Mouse (Mus musculus): ENCODE data around the gene BC016579.

BC016579 gene

GRCm38 (mm10) chr16:45641301-45641700, 12.6 kb downstream of the BC016579 start:
- no peak for DNase-seq

- no peak for DNase-seq
These were observed 13.7 kb downstream of the BC016579 start for GRCm38 (mm10) chr16:45640070-45640762.

- DNase-seq = no peak
These were observed 18.0 kb downstream of the BC016579 start for GRCm38 (mm10) chr16:45635826-45636225.

GRCm38 (mm10) chr16:45632420-45632819, 21.4 kb downstream of the BC016579 start:
- DNase-seq = no peak

- peak; percentile 78 for DNase-seq
These were observed 23.4 kb downstream of the BC016579 start for GRCm38 (mm10) chr16:45630347-45630960.

- peak; percentile 32 for DNase-seq
These were observed 24.3 kb downstream of the BC016579 start for GRCm38 (mm10) chr16:45629497-45630105.

GRCm38 (mm10) chr16:45625342-45625741, 28.5 kb downstream of the BC016579 start:
- no peak for DNase-seq

- DNase-seq = no peak
These were observed 29.1 kb downstream of the BC016579 start for GRCm38 (mm10) chr16:45624791-45625190.

- DNase-seq = no peak
These were observed 30.6 kb downstream of the BC016579 start for GRCm38 (mm10) chr16:45623230-45623629.

- no peak for DNase-seq
These were observed 34.0 kb downstream of the BC016579 start for GRCm38 (mm10) chr16:45619751-45620375.

GRCm38 (mm10) chr16:45615944-45616343, 37.9 kb downstream of the BC016579 start:
- no peak for DNase-seq

GRCm38 (mm10) chr16:45613247-45613646, 40.6 kb downstream of the BC016579 start:
- no peak for DNase-seq

- no peak for DNase-seq
These were observed 43.6 kb downstream of the BC016579 start, which contains the start of gene Gcsam for GRCm38 (mm10) chr16:45610267-45610666. Gene Gcsam (plus strand): TSS chr16:45610380.

- peak; percentile 10 for DNase-seq
These were observed 44.6 kb downstream of the BC016579 start for GRCm38 (mm10) chr16:45609300-45609699.

GRCm38 (mm10) chr16:45608481-45608954, 45.4 kb downstream of the BC016579 start:
- DNase-seq = no peak

- DNase-seq = no peak
These were observed 58.4 kb downstream of the BC016579 start for GRCm38 (mm10) chr16:45595494-45595893.

GRCm38 (mm10) chr16:45593656-45594055, 60.2 kb downstream of the BC016579 start:
- DNase-seq = no peak

- peak; percentile 5 for DNase-seq
These were observed 71.4 kb downstream of the BC016579 start for GRCm38 (mm10) chr16:45582512-45582911.

GRCm38 (mm10) chr16:45579883-45580282, 74.0 kb downstream of the BC016579 start:
- no peak for DNase-seq

Data from cerebellum, adult 9-10 months (tissue).